Mouse (Mus musculus): ENCODE data around the gene Ccdc167. TPM values are rescaled to one million over a fixed set of nuclear protein-coding genes. Genes with fewer than 3 reads are reported as not detected.

The Ccdc167 gene
- polyA plus RNA-seq, 1 experiment from 2014 or later: 6.6 TPM

- no peak for TF ChIP-seq CTCF (IDR thresholded peaks at IDR 0.05; ENCODE audit: low read depth)
- peaks cover 58% of the 10 kb centered on the region for H3K36me3 ChIP-seq (ENCODE audit: control insufficient read depth, insufficient read depth)
- 82% methylated on average over 4 of the region's 4 CpGs for WGBS
Measured at GRCm38 (mm10) chr17:29702938-29703710, 13.7 kb downstream of the Ccdc167 start.

GRCm38 (mm10) chr17:29700573-29700972 is 16.3 kb downstream of the Ccdc167 start:
- Histone ChIP-seq H3K4me1 (replicated peaks; ENCODE audit: control insufficient read depth, insufficient read depth, low read length) (no peaks in the 10 kb centered on the region), H3K27ac (ENCODE audit: low read depth, low read length) (no peak overlapping the region), H3K4me3 (ENCODE audit: low read depth, low read length) (no peak overlapping the region), H3K36me3 (ENCODE audit: control insufficient read depth, insufficient read depth) (peaks cover 73% of the 10 kb centered on the region), H3K9me3 (ENCODE audit: control insufficient read depth) (no peaks in the 10 kb centered on the region), H3K9ac (ENCODE audit: low read depth, low read length) (no peak overlapping the region), H3K4me2 (replicated peaks; ENCODE audit: low read depth) (no peak overlapping the region), H3K27me3 (replicated peaks; ENCODE audit: control insufficient read depth, insufficient read depth, low read length) (no peaks in the 10 kb centered on the region)
- ATAC-seq: no peak
- 93% methylated on average over 7 of the region's 7 CpGs for WGBS
- TF ChIP-seq CTCF (IDR thresholded peaks at IDR 0.05; ENCODE audit: low read depth): no peak

More at GRCm38 (mm10) chr17:29702938-29703710, 13.7 kb downstream of the Ccdc167 start:
- H3K4me1 ChIP-seq (replicated peaks; ENCODE audit: control insufficient read depth, insufficient read depth, low read length): no peaks in the 10 kb centered on the region
- no peaks in the 10 kb centered on the region for H3K9me3 ChIP-seq (ENCODE audit: control insufficient read depth)
- no peak overlapping the region for H3K27ac ChIP-seq (ENCODE audit: low read depth, low read length)
- no peak for ATAC-seq
- no peak overlapping the region for H3K4me3 ChIP-seq (ENCODE audit: low read depth, low read length)
- H3K9ac ChIP-seq (ENCODE audit: low read depth, low read length): no peak overlapping the region
- H3K27me3 ChIP-seq (replicated peaks; ENCODE audit: control insufficient read depth, insufficient read depth, low read length): no peaks in the 10 kb centered on the region
- no peak overlapping the region for H3K4me2 ChIP-seq (replicated peaks; ENCODE audit: low read depth)

DNA sequence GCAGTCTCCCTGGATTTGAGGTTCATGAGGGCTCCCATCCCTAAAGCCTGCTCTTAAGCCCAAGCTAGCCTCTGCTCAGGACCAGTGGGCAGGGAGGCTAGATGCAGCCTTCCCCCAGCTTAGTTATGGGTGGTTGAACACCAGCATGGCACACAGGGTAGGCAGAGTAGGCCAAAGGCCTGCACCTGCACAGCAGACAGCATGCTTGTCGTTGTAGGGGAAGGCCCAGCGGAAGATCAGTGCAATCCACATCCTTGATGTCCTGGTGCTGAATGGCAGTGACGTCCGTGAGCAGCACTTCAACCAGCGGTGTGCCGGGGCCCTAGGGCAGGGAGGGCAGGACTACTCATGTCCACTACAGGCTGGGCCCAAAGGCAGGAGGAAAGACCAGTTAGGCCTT is 18.4 kb downstream of the Ccdc167 start:
- 87% methylated on average over 6 of the region's 6 CpGs for WGBS
- Histone ChIP-seq H3K36me3 (ENCODE audit: control insufficient read depth, insufficient read depth) (peaks cover 81% of the 10 kb centered on the region), H3K4me1 (replicated peaks; ENCODE audit: control insufficient read depth, insufficient read depth, low read length) (no peaks in the 10 kb centered on the region), H3K4me3 (ENCODE audit: low read depth, low read length) (no peak overlapping the region), H3K27me3 (replicated peaks; ENCODE audit: control insufficient read depth, insufficient read depth, low read length) (no peaks in the 10 kb centered on the region), H3K9me3 (ENCODE audit: control insufficient read depth) (no peaks in the 10 kb centered on the region), H3K4me2 (replicated peaks; ENCODE audit: low read depth) (no peak overlapping the region), H3K27ac (ENCODE audit: low read depth, low read length) (no peak overlapping the region), H3K9ac (ENCODE audit: low read depth, low read length) (no peak overlapping the region)
- ATAC-seq: no peak
- TF ChIP-seq CTCF (IDR thresholded peaks at IDR 0.05; ENCODE audit: low read depth): no peak

DNA sequence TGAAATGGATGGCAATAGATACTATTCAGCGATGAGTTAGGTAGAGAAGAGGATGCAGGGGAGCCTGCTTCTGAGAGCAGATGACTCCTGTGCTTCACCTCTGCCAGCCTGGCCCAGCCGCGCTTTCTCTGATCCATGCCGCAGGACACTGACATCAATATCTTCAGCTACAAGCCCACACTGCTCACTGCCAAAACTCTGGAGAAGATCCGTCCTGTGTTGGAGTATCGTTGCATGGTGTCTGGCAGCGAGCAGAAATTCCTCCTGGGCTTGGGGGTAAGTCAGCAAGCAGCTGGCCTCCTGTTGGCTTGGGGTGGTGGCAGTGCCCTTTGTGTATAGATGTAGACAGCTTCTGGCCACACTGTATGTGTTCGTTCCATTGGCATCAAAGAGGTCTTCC is 19.9 kb downstream of the Ccdc167 start:
- Histone ChIP-seq H3K27ac (ENCODE audit: low read depth, low read length) (no peak overlapping the region), H3K4me3 (ENCODE audit: low read depth, low read length) (no peak overlapping the region), H3K9me3 (ENCODE audit: control insufficient read depth) (no peaks in the 10 kb centered on the region), H3K36me3 (ENCODE audit: control insufficient read depth, insufficient read depth) (peaks cover 83% of the 10 kb centered on the region), H3K4me2 (replicated peaks; ENCODE audit: low read depth) (no peak overlapping the region), H3K4me1 (replicated peaks; ENCODE audit: control insufficient read depth, insufficient read depth, low read length) (no peaks in the 10 kb centered on the region), H3K27me3 (replicated peaks; ENCODE audit: control insufficient read depth, insufficient read depth, low read length) (no peaks in the 10 kb centered on the region), H3K9ac (ENCODE audit: low read depth, low read length) (no peak overlapping the region)
- no peak for TF ChIP-seq CTCF (IDR thresholded peaks at IDR 0.05; ENCODE audit: low read depth)
- 98% methylated on average over 8 of the region's 8 CpGs for WGBS
- ATAC-seq: no peak

DNA sequence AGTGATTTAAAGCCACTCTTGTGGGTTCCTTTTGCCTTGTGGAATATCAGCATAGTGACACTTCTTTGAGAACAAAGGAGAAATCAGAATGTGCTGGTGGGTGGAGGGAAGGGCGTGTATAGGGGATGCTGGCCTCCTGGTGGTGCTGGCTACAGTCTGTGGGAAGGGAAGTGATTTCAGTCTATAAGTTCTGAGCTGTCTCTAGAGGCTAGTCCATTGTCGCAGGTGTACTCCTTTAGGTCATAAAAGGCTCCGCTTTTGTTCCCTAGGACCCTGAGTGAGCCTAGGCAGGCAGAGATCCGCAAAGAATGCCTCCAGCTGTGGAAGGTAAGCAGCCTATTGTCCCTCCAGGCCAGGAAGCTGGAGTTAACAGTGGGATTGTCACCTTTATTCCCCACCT is 22.3 kb downstream of the Ccdc167 start:
- H3K36me3 ChIP-seq (ENCODE audit: control insufficient read depth, insufficient read depth): peaks cover 83% of the 10 kb centered on the region
- no peak for ATAC-seq

GRCm38 (mm10) chr17:29693571-29693970 is 23.3 kb downstream of the Ccdc167 start:
- Histone ChIP-seq H3K4me3 (ENCODE audit: low read depth, low read length) (no peak overlapping the region), H3K4me2 (replicated peaks; ENCODE audit: low read depth) (no peak overlapping the region), H3K27me3 (replicated peaks; ENCODE audit: control insufficient read depth, insufficient read depth, low read length) (no peaks in the 10 kb centered on the region), H3K36me3 (ENCODE audit: control insufficient read depth, insufficient read depth) (peaks cover 81% of the 10 kb centered on the region), H3K9ac (ENCODE audit: low read depth, low read length) (no peak overlapping the region), H3K27ac (ENCODE audit: low read depth, low read length) (no peak overlapping the region), H3K9me3 (ENCODE audit: control insufficient read depth) (no peaks in the 10 kb centered on the region), H3K4me1 (replicated peaks; ENCODE audit: control insufficient read depth, insufficient read depth, low read length) (no peaks in the 10 kb centered on the region)
- ATAC-seq: no peak
- WGBS: 83% methylated on average over 2 of the region's 2 CpGs
- no peak for TF ChIP-seq CTCF (IDR thresholded peaks at IDR 0.05; ENCODE audit: low read depth)

More for the DNA sequence above, 22.3 kb downstream of the Ccdc167 start:
- H3K9ac ChIP-seq (ENCODE audit: low read depth, low read length): no peak overlapping the region
- H3K4me2 ChIP-seq (replicated peaks; ENCODE audit: low read depth): no peak overlapping the region
- H3K27ac ChIP-seq (ENCODE audit: low read depth, low read length): no peak overlapping the region
- no peaks in the 10 kb centered on the region for H3K9me3 ChIP-seq (ENCODE audit: control insufficient read depth)
- WGBS: 78% methylated on average over 4 of the region's 4 CpGs
- no peak overlapping the region for H3K4me3 ChIP-seq (ENCODE audit: low read depth, low read length)
- no peaks in the 10 kb centered on the region for H3K4me1 ChIP-seq (replicated peaks; ENCODE audit: control insufficient read depth, insufficient read depth, low read length)
- H3K27me3 ChIP-seq (replicated peaks; ENCODE audit: control insufficient read depth, insufficient read depth, low read length): no peaks in the 10 kb centered on the region
- no peak for TF ChIP-seq CTCF (IDR thresholded peaks at IDR 0.05; ENCODE audit: low read depth)
